Mouse (Mus musculus) heart, postnatal 0 days (tissue): ENCODE results near the gene Ss18l1.

Experiments used
- CTCF ChIP-seq: IDR thresholded peaks from 2 replicates; pipeline ENCODE4 v1.5.1; 2016; ENCODE audit warnings: antibody characterized with exemption, control low read depth, low read depth
- EP300 ChIP-seq: IDR thresholded peaks from 2 replicates; pipeline ENCODE4 v1.6.1; 2016; ENCODE audit warnings: antibody characterized with exemption, low read depth

GRCm38 (mm10) chr2:180025861-180026200, 16.5 kb upstream of the Ss18l1 start:
- TF ChIP-seq CTCF (no peak), EP300 (no peak)
